Mouse (Mus musculus) retina, embryonic 14.5 days (tissue): Measurements from ENCODE around the gene 5730409E04Rik.
A peak's percentile ranks its signal among the peaks of the same experiment; 100 is the strongest.

Experiments used
- DNase-seq: peaks from one replicate; pipeline ENCODE4 v3.0.0-alpha.2; 2015; ENCODE audit warnings: low spot score

5730409E04Rik gene

DNA sequence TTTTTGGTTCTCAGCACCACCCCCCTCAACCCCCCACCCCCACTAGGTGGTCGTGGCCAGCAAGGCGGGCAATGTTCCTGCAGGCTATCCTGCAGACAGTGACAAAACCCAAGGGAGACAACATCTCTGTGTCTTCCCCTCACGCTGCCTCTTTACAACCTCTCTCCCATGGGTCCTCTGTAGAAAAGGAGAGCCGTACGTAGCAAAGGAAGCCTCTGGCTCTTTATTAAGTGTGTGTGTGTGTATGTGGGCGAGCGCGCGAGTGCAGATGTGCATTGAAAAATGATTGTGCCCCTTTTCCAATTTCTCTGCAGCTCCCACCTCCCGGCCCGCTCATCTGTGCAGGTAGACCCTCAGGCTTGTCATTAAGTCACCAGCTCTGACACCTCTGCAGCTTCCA is 26.7 kb downstream of the 5730409E04Rik start:
- no peak for DNase-seq

DNA sequence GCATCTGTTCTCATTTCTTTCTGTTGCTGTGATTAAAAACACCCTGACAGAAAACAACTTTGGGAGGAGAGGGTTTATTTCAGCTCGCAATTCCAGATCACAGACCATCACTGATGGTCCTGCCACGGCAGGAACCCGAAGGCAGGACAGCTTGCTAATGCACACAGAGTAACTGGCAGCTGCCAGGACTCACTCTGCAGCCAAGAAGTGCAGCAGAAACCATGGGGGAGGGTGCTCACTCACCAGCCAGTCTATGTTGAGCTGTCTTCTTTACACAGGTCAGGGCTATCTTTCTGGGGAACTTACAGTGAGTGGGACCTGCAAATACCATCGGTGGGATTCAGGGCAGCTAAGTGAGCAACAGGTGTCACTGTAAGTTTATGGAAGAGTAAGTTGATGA is 27.8 kb downstream of the 5730409E04Rik start:
- no peak for DNase-seq

DNA sequence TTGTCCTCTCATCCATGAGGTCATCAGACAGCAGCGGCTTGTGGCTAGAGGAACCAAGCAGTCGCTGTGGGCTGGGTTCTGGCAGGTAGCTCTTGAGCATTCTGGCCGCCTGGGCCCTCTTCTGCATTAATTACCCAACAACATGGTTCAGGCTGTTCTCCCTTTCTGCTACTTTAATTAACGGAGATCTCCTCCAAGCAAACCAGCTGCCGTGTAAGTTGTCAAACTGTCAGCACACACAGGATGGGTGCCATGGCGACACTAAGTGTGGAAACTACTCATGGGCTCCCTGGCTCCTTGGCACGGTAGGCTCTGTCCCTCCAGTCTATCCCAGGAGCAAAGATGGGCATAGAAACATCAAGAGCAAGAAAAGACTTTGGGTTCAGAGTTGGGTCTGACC is 29.7 kb downstream of the 5730409E04Rik start:
- no peak for DNase-seq

DNA sequence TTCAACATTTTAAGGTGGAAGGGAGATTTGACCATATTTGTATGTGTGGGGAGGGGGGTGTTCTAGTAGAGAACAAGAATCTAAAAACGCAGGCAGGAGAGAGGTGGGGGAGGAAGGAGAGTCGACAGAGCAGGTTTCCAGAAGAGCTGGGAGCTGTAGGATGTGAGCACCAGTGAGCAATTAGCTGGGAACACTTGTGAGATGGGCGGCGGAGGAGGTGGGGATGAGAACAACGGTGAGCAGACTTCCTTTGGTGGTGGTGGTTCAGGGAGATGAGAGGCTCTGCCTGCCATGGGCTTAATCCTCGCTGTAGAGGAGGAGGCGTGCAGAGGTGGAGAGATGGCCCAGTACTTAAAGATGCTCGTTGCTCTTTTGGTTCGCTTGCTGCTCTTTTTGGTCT is 32.3 kb downstream of the 5730409E04Rik start:
- no peak for DNase-seq

DNA sequence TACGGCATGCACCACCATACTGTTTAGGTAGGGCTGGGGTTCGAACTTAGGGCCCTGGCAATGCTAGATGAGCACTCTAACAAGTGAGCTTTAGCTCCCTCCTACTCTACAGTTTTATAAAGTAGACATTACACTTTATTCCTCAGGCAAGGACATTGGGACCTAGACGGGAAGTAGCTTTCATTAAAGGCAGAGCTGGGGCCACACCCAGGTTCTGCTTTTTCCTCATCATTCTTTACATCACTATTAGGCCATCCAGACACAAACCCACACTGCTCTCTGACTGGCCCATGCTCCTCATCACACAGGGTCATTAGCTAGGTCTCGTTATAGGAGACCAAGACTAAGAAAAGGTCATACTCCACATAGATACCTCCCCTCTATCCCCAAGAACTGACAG is 34.2 kb downstream of the 5730409E04Rik start:
- DNase-seq, result no peak

DNA sequence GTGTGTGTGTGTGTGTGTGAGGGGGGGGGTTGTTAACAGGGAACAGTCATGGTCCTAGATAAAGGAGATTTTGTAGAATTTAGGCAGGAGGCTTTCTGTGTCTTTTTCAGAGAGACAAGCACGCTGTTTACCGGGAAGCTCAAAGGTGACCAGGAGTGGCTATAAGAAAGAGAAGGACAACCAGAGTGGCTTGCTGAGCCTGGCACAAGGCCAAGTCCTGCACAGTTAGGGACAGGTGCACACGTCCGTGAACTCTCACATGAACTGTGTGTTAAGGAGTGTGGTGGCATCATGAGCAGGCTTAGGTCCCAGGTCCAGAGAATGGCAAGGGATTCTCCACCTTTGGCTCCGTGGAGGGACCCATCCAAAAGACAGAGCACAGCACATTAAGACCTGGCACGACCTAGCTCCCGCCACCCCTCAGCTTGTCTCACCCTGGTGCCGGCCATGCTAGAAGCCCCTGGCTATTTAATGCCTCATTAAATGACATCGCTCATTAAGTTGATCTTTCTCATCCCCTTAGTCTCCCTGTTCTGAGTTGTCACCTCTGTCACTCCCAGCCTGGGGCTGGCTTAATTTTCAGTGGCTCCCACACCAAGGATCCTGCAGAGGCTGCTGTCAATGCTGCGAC is 34.8 kb downstream of the 5730409E04Rik start:
- peak; percentile 40 for DNase-seq

DNA sequence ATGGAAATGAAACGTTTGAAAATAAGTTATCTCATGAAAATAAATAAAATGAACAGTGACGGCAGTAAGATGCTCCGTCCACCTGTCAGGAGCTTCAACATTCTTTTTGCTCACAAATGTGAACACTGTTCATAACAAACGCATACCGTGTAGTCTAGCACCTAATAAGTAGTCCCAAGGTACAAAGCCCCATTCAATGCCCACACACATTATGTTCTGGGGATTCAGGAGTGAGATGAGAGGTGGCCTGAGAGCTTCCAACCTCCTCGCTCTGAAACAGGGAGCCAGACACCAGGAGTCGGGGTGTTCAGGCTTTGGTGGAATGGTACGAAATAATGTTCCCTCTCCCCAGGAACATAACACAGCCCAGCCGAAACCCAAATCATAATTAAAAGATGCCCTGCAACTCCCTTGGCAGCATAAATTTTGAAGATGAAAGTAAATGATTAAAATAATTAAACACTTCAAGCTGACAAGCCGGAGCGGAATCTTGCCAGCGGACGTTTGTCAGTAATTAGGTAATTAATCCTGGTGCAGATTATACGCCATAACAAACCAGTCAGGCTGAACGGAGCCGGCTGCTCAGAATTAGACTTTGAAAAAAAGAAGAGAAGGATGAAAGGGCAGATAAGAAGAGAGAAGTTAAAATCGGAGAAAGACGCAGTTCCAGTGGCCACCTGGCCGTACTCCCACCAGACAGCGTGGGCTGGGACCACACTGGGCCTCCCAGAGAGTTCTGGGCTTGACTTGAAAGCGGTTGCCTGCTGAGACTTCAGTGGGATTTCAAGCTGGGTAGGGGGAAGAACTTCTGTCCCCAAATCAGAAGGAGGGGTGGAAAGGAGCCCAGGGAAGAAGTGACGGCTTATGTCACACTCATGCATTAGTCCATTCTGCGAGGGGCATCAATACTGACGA is 38.6 kb downstream of the 5730409E04Rik start:
- peak; percentile 68 for DNase-seq

DNA sequence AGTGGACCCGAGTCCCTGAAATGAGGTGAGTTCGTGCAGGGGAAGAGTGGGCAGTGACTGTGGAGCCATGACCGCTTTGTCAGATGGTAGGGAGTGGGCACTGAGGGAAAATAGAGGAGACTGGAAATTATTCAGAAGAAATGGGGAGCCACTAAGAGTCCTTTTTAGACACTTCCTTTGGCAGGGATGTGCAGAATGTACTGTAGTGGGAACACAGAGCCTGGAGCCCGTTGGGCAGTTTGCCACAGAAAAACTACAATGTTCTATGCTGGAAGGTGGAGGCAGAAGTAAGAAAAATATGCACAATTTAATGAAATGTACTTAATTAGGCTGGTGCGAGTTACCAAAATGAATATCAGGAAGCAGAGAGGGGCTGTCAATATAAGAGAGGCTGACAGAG is 43.5 kb downstream of the 5730409E04Rik start:
- no peak for DNase-seq

DNA sequence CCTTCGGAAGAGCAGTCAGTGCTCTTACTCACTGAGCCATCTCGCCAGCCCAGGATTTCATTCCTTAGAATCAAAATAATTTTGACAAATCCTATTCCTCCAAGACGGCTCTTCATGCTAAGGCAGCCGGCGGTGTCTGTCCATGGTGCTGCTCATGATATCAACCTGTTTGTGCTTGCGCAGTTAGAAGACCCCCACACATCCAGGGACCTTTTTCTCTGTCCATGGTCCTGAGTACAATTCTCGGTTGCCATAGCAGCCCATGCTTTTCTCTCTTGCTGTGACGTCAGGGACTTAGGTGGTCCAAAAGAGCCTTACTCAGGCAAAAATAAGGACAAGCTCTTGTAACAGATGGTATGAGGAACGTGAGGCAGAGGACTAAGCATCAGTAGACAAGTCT is 45.7 kb downstream of the 5730409E04Rik start:
- peak; percentile 64 for DNase-seq

DNA sequence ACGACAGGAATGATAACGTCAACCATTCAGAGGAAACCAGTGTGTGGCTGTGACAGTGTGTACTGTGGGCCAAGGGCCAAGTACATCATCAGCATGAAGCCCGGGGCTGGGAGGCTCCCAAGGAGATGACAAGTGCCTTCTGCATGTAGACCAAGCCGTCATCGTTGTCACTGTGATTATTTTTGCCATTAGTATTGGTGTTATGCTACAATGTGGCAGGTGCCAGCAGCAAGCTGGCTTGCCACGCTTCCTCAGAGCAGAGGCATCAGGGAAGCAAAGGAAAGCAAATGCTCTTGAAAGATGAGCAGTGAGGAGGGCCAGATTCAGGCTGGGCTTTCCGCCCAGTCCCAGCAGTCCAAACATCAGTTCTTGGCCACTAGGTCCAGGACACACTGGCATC is 51.6 kb downstream of the 5730409E04Rik start:
- no peak for DNase-seq
